Mouse (Mus musculus) E14TG2a.4 (cell line): ENCODE results near the gene Mfn2.

Source experiments
- H3K27me3 ChIP-seq: 2 replicates; pipeline ENCODE4 v1.6.1; 2014; ENCODE audit warnings: low read length, control low read depth; ENCODE audit not compliant: insufficient read depth
- H3K36me3 ChIP-seq: 2 replicates; pipeline ENCODE4 v1.6.1; 2014; ENCODE audit warnings: low read length, control low read depth; ENCODE audit not compliant: insufficient read depth
- H3K4me1 ChIP-seq: replicated peaks from 2 replicates; pipeline ENCODE4 v1.6.1; 2014; ENCODE audit warnings: low read depth, low read length, control low read depth
- H3K4me3 ChIP-seq: replicated peaks from 2 replicates; pipeline ENCODE4 v1.5.1; 2014; ENCODE audit warnings: mild to moderate bottlenecking, low read length
- H3K9me3 ChIP-seq: 2 replicates; pipeline ENCODE4 v1.6.1; 2014; ENCODE audit warnings: low read length, control low read depth
- CTCF ChIP-seq: conservative IDR thresholded peaks from 2 replicates; pipeline ENCODE4 v1.5.1; 2014; ENCODE audit warnings: low read length
- NANOG ChIP-seq: IDR thresholded peaks from 2 replicates; pipeline ENCODE4 v1.6.1; 2014; ENCODE audit warnings: borderline replicate concordance, low read length, mixed read lengths
- POU5F1 ChIP-seq: IDR thresholded peaks from 2 replicates; pipeline ENCODE4 v1.6.1; 2014; ENCODE audit warnings: low read length, borderline replicate concordance

The Mfn2 gene

GRCm38 (mm10) chr4:147902906-147903500, 1.5 kb downstream of the Mfn2 start:
- Histone ChIP-seq H3K27me3 (no peaks in the 10 kb centered on the region), H3K9me3 (no peaks in the 10 kb centered on the region), H3K4me1 (peaks cover 22% of the 10 kb centered on the region), H3K4me3 (no peak overlapping the region), H3K36me3 (peaks cover 50% of the 10 kb centered on the region)
- TF ChIP-seq POU5F1: no peak
- TF ChIP-seq NANOG: no peak
- no peak for TF ChIP-seq CTCF

GRCm38 (mm10) chr4:147900452-147900851, 4.1 kb downstream of the Mfn2 start:
- peaks cover 16% of the 10 kb centered on the region for H3K4me1 ChIP-seq
- H3K36me3 ChIP-seq: peaks cover 75% of the 10 kb centered on the region
- H3K4me3 ChIP-seq: no peak overlapping the region
- TF ChIP-seq POU5F1 (no peak), CTCF (no peak), NANOG (no peak)
- H3K9me3 ChIP-seq: peaks cover 24% of the 10 kb centered on the region
- H3K27me3 ChIP-seq: no peaks in the 10 kb centered on the region

DNA sequence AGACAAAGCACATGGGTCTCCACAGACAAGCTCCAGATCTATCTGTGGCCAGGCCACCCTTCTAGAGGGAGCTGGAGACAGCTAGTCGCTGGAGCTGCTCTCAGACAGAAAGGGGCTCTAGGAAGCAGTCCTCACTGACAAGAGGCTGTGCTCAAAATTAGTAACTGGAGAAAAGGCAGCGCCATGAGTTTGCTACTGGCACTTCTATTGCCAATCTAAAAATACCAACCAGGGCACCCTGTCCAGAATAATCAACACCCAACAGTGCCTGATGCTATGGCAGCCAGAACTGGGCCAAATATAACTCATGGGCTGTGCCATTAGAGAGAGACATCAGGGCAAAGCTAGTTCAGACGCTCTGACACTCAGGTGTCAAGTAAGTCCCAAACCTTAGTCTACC, 7.2 kb downstream of the Mfn2 start:
- Histone ChIP-seq H3K4me1 (no peaks in the 10 kb centered on the region), H3K9me3 (peaks cover 24% of the 10 kb centered on the region), H3K36me3 (peaks cover 75% of the 10 kb centered on the region), H3K4me3 (no peak overlapping the region), H3K27me3 (no peaks in the 10 kb centered on the region)
- TF ChIP-seq CTCF: no peak
- TF ChIP-seq NANOG: no peak
- no peak for TF ChIP-seq POU5F1

DNA sequence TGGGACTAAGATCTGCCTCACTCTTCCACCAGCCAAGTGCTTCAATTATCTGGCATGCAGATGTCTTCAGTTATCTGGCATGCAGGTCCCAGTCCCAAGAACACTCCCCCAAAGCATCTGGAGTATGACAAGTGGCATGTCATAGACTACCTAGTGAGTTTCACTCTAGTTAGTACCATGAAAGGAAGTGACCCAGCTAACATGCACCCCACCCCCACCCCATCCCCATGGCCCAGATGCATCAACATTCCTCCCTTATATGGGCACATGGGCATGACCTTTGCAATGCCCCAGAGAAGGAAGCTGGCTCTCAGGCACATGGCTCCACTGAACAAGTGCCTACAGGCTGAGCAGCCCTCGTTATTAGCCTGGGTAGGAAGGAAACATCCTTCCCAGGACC, 8.1 kb downstream of the Mfn2 start:
- peaks cover 72% of the 10 kb centered on the region for H3K36me3 ChIP-seq
- H3K27me3 ChIP-seq: no peaks in the 10 kb centered on the region
- H3K4me1 ChIP-seq: no peaks in the 10 kb centered on the region
- peaks cover 24% of the 10 kb centered on the region for H3K9me3 ChIP-seq
- TF ChIP-seq POU5F1 (no peak), NANOG (no peak)
- no peak overlapping the region for H3K4me3 ChIP-seq

GRCm38 (mm10) chr4:147895815-147896330, 8.6 kb downstream of the Mfn2 start:
- no peaks in the 10 kb centered on the region for H3K4me1 ChIP-seq
- H3K9me3 ChIP-seq: peaks cover 24% of the 10 kb centered on the region

DNA sequence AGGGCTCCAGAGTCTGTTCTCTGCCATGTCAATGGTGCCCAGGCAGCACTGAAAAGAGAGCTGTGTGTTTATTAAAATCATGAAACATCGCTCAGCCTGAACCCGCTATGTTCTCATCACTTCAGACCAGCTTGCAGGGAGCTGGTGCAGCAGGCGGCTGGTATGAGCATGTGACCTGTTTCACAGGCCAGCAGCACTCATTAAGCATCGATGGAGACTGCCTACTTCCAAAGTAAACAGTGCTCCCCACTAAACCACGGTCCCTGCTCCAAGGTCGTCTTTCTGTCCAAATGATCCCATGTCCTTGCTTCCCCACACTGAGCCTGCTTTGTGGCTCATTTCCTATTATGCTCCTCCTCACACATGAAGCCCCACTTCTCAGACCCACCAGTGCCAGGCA, 14.2 kb downstream of the Mfn2 start:
- H3K4me1 ChIP-seq: peaks cover 15% of the 10 kb centered on the region
- no peak for TF ChIP-seq CTCF
- no peak for TF ChIP-seq POU5F1
- TF ChIP-seq NANOG: no peak
- H3K27me3 ChIP-seq: no peaks in the 10 kb centered on the region
- no peak overlapping the region for H3K4me3 ChIP-seq
- peaks cover 65% of the 10 kb centered on the region for H3K36me3 ChIP-seq
- no peaks in the 10 kb centered on the region for H3K9me3 ChIP-seq

More at GRCm38 (mm10) chr4:147895815-147896330, 8.6 kb downstream of the Mfn2 start:
- TF ChIP-seq POU5F1 (no peak), NANOG (no peak), CTCF (no peak)
- no peaks in the 10 kb centered on the region for H3K27me3 ChIP-seq
- peaks cover 73% of the 10 kb centered on the region for H3K36me3 ChIP-seq
- H3K4me3 ChIP-seq: no peak overlapping the region

DNA sequence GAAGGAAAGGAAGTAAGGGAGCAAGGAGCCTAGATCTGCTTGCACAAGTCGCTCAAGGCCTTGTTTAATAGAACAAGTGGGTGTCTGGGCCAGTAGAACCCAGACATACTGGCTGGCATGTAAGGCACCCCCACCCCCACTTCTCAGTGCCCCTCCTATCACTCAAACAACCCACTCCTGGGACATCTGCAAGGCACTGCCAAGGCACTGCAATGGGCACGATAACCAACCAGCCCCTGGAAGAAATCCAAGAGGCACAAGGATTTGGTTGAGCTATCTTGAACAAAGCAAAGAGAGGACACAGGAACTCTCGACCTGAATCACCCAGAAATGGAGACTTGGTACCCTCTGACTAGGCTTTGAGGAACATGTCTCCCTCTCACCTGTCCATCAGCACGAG, 16.3 kb downstream of the Mfn2 start:
- Histone ChIP-seq H3K36me3 (peaks cover 75% of the 10 kb centered on the region), H3K4me3 (no peak overlapping the region), H3K4me1 (peaks cover 15% of the 10 kb centered on the region), H3K9me3 (no peaks in the 10 kb centered on the region), H3K27me3 (no peaks in the 10 kb centered on the region)
- no peak for TF ChIP-seq NANOG
- no peak for TF ChIP-seq POU5F1
- TF ChIP-seq CTCF: no peak

- Histone ChIP-seq H3K9me3 (no peaks in the 10 kb centered on the region), H3K36me3 (peaks cover 84% of the 10 kb centered on the region), H3K4me1 (peaks cover 15% of the 10 kb centered on the region), H3K27me3 (no peaks in the 10 kb centered on the region), H3K4me3 (no peak overlapping the region)
- TF ChIP-seq POU5F1: no peak
- TF ChIP-seq CTCF: no peak
- no peak for TF ChIP-seq NANOG
These were observed 17.2 kb downstream of the Mfn2 start for GRCm38 (mm10) chr4:147887277-147887676.

DNA sequence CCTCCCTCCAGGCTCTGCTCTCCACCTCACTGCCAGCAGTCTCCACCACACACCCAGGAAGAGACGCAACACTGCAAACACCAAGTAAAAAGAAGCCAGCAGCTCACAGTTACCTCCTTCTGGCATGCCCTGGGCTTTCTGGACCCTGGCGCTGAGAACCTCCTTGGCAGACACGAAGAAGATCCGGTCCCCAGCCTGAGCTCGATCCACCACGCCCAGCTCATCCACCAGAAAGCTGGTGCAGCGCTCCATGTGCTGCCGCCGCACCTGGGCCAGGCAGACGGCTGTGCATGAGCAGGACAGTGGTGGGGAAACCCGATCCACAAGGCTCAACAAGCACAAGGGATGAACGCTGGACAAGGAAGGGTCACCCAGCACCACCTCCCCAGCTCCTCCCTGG, 18.3 kb downstream of the Mfn2 start:
- peaks cover 92% of the 10 kb centered on the region for H3K36me3 ChIP-seq
- H3K27me3 ChIP-seq: no peaks in the 10 kb centered on the region
- no peaks in the 10 kb centered on the region for H3K9me3 ChIP-seq
- H3K4me3 ChIP-seq: no peak overlapping the region
- peaks cover 15% of the 10 kb centered on the region for H3K4me1 ChIP-seq
- TF ChIP-seq POU5F1 (no peak), NANOG (no peak), CTCF (no peak)

DNA sequence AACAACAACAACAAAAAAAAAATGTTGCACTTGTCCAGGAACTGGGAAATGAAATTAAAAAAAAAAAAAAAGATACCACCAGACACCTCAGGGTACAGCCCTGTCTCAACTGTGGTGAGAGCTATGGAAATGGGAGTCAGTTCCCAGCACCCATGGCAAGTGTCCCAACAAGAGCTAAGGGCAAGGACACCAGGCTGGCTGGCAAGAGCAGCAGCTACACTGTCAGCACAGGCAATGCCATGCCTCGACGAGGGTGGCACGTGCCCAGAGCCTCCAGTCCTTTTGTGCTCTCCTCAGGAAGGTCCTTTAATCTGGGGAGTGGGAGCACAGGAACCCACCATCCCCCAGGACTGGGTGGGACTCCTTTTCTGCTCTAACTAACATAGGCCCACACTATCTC, 20.4 kb downstream of the Mfn2 start:
- peaks cover 88% of the 10 kb centered on the region for H3K36me3 ChIP-seq
- peaks cover 23% of the 10 kb centered on the region for H3K4me1 ChIP-seq
- TF ChIP-seq NANOG: no peak
- no peak for TF ChIP-seq CTCF
- TF ChIP-seq POU5F1: no peak
- H3K4me3 ChIP-seq: no peak overlapping the region
- no peaks in the 10 kb centered on the region for H3K9me3 ChIP-seq
- H3K27me3 ChIP-seq: no peaks in the 10 kb centered on the region
